Mouse (Mus musculus) heart, embryonic 16.5 days (tissue): ENCODE results near the gene Scube2. TPM values are rescaled to one million over a fixed set of nuclear protein-coding genes. Genes with fewer than 3 reads are reported as not detected.

ENCODE experiments used
- polyA plus RNA-seq: library from polyadenylated mRNA; unstranded; fragments of >200 nt; fragmentation: Nextera tagmentation; extraction: Ambion mirVana; gene quantifications from 2 replicates; pipeline ENCODE4 v1.2.1, GENCODE M21; 2015

The Scube2 gene
- polyA plus RNA-seq, 1 experiment from 2014 or later: 8.9 TPM

Other genes with a start within 250 kb of the Scube2 start
- gene St5, start 162.1 kb downstream of the Scube2 start, polyA plus RNA-seq: 41.4 and 43.2 TPM in 2 replicates
- gene Akip1, start 162.0 kb downstream of the Scube2 start, polyA plus RNA-seq: 32.7 and 36.0 TPM in 2 replicates
- gene BC051019, start 141.8 kb downstream of the Scube2 start, polyA plus RNA-seq: 1.00 and 1.5 TPM in 2 replicates
- gene Ascl3, start 134.0 kb downstream of the Scube2 start, polyA plus RNA-seq: 0.22 TPM in 1 of 2 replicates, not detected in the other
- gene Tmem9b, start 112.8 kb downstream of the Scube2 start, polyA plus RNA-seq: 60.6 and 61.6 TPM in 2 replicates
- 0.53 and 0.64 TPM in 2 replicates for gene Nrip3, start 83.7 kb downstream of the Scube2 start, polyA plus RNA-seq
- gene Dennd5a, start 94.8 kb upstream of the Scube2 start, polyA plus RNA-seq: 33.6 and 38.8 TPM in 2 replicates
- gene Tmem41b, start 121.2 kb upstream of the Scube2 start, polyA plus RNA-seq: 44.0 and 50.6 TPM in 2 replicates
- 41.2 and 41.7 TPM in 2 replicates for gene Ipo7, start 152.6 kb upstream of the Scube2 start, polyA plus RNA-seq
- gene Zfp143, start 195.5 kb upstream of the Scube2 start, polyA plus RNA-seq: 14.1 and 15.8 TPM in 2 replicates